ENCODE assay signal across 18 mouse cellular contexts in genomic region chr6:90544433-90544832, GRCm38 (mm10). TPM values are rescaled to one million over a fixed set of nuclear protein-coding genes. Genes with fewer than 3 reads are reported as not detected.
DNase-seq lines count a peak whose midpoint lies in the region; ATAC-seq and TF ChIP-seq lines count a peak whose summit lies in the region.
"Had no signal": no experiment of that assay in that cellular context is flagged by ENCODE, and none has a peak within 500 bp of the region (broad histone marks: within the 10 kb centered on the region; RNA-seq: fewer than 3 reads in every experiment).

No protein-coding gene starts in this region.

- no peaks in the 10 kb centered on the region for H3K36me3 ChIP-seq in liver, postnatal 0 days (replicated peaks; ENCODE audit: insufficient read depth, low read length)
- no peaks in the 10 kb centered on the region for H3K36me3 ChIP-seq in liver, embryonic 11.5 days (ENCODE audit: control insufficient read depth, insufficient read depth, low read length)
- no peaks in the 10 kb centered on the region for H3K36me3 ChIP-seq in intestine, embryonic 16.5 days (ENCODE audit: control insufficient read depth, insufficient read depth, low read length)
- H3K36me3 ChIP-seq: embryonic facial prominence, embryonic 10.5 days; hindbrain, embryonic 10.5 days; limb, embryonic 10.5 days; liver, embryonic 13.5 days; lung, embryonic 15.5 days; midbrain, embryonic 13.5 days; neural tube, embryonic 12.5 days had no signal

- peaks cover 9% of the 10 kb centered on the region; the same call in 1 of the 2 replicates for H3K4me1 ChIP-seq in liver, postnatal 0 days (ENCODE audit: insufficient read depth)
- H3K4me1 ChIP-seq in liver, embryonic 11.5 days (replicated peaks; ENCODE audit: control insufficient read depth, insufficient read depth, low read length), result no peaks in the 10 kb centered on the region
- peaks cover 7% of the 10 kb centered on the region; the same call in 1 of the 2 replicates for H3K4me1 ChIP-seq in intestine, embryonic 16.5 days (ENCODE audit: control insufficient read depth, insufficient read depth, low read length)
- H3K4me1 ChIP-seq: limb, embryonic 10.5 days; liver, embryonic 13.5 days; lung, embryonic 15.5 days; neural tube, embryonic 12.5 days had no signal

- 0 out of 2 replicates have a peak, but pooled peaks have one; percentile 16 for ATAC-seq in liver, postnatal 0 days
- no peak for ATAC-seq in liver, embryonic 11.5 days (replicated peaks; ENCODE audit: low FRiP score)
- peak; percentile 52 for ATAC-seq in intestine, embryonic 16.5 days
- ATAC-seq: midbrain, embryonic 13.5 days had no signal

- TF ChIP-seq EP300 in liver, postnatal 0 days (IDR thresholded peaks at IDR 0.05; ENCODE audit: low read depth), result no peak

- H3K9ac ChIP-seq in liver, postnatal 0 days (replicated peaks), result no peak overlapping the region
- no peak overlapping the region for H3K9ac ChIP-seq in liver, embryonic 11.5 days (ENCODE audit: low read depth, low read length)
- H3K9ac ChIP-seq in intestine, embryonic 16.5 days (ENCODE audit: low read depth, low read length), result no peak overlapping the region
- H3K9ac ChIP-seq: liver, embryonic 13.5 days; lung, embryonic 15.5 days; midbrain, embryonic 13.5 days; neural tube, embryonic 12.5 days had no signal

- WGBS in liver, postnatal 0 days (ENCODE audit: insufficient replicate concordance), result 42% methylated on average over 2 of the region's 2 CpGs
- 51% methylated on average over 2 of the region's 2 CpGs for WGBS in liver, embryonic 11.5 days
- 51% methylated on average over 2 of the region's 2 CpGs for WGBS in intestine, embryonic 16.5 days

- DNase-seq in heart, adult 8-10 months (ENCODE audit: low spot score), result peak; percentile 45
- DNase-seq in heart, postnatal 25 days (ENCODE audit: low spot score), result no peak
- DNase-seq in liver, postnatal 0 days, result no peak
- no peak for DNase-seq in liver, embryonic 11.5 days (ENCODE audit: low spot score)
- DNase-seq in right cerebral cortex, postnatal 36 days (ENCODE audit: low spot score in 2 of 2), result no peak
- no peak for DNase-seq in layer of hippocampus, adult 11-12 months (ENCODE audit: low spot score)
- DNase-seq: cerebellum, adult 8-10 months; liver, embryonic 13.5 days; right cerebral cortex, adult 18-20 months; thymus, postnatal 14 days had no signal

- H3K27ac ChIP-seq in liver, postnatal 0 days (ENCODE audit: low read depth), result no peak overlapping the region
- H3K27ac ChIP-seq in liver, embryonic 11.5 days (ENCODE audit: low read depth, low read length), result no peak overlapping the region
- no peak overlapping the region for H3K27ac ChIP-seq in intestine, embryonic 16.5 days (ENCODE audit: low read length)
- H3K27ac ChIP-seq: embryonic facial prominence, embryonic 10.5 days; hindbrain, embryonic 10.5 days; limb, embryonic 10.5 days; liver, embryonic 13.5 days; lung, embryonic 15.5 days; macrophage; midbrain, embryonic 13.5 days; neural tube, embryonic 12.5 days had no signal

- H3K4me2 ChIP-seq in liver, postnatal 0 days (ENCODE audit: low read depth, low read length), result no peak overlapping the region
- H3K4me2 ChIP-seq in liver, embryonic 11.5 days, result no peak overlapping the region
- no peak overlapping the region for H3K4me2 ChIP-seq in intestine, embryonic 16.5 days (ENCODE audit: low read depth, low read length)
- H3K4me2 ChIP-seq: liver, embryonic 13.5 days; lung, embryonic 15.5 days; midbrain, embryonic 13.5 days; neural tube, embryonic 12.5 days had no signal

- H3K4me3 ChIP-seq in liver, postnatal 0 days (ENCODE audit: low read depth, low read length), result no peak overlapping the region
- H3K4me3 ChIP-seq in liver, embryonic 11.5 days (ENCODE audit: low read depth, low read length), result no peak overlapping the region
- no peak overlapping the region for H3K4me3 ChIP-seq in intestine, embryonic 16.5 days (ENCODE audit: low read length)
- H3K4me3 ChIP-seq: embryonic facial prominence, embryonic 10.5 days; hindbrain, embryonic 10.5 days; limb, embryonic 10.5 days; liver, embryonic 13.5 days; lung, embryonic 15.5 days; midbrain, embryonic 13.5 days; neural tube, embryonic 12.5 days had no signal

- intact Hi-C loops in heart, postnatal 25 days (cut with DNase I), result no loop called here

- H3K27me3 ChIP-seq in liver, postnatal 0 days (ENCODE audit: insufficient read depth, low read length), result no peaks in the 10 kb centered on the region
- 0 out of 2 replicates have a peak, but pooled peaks cover 4% of the 10 kb centered on the region for H3K27me3 ChIP-seq in liver, embryonic 11.5 days (replicated peaks; ENCODE audit: control insufficient read depth, insufficient read depth, low read length)
- peaks cover 3% of the 10 kb centered on the region; the same call in 1 of the 2 replicates for H3K27me3 ChIP-seq in intestine, embryonic 16.5 days (replicated peaks; ENCODE audit: control insufficient read depth, insufficient read depth, low read length)
- H3K27me3 ChIP-seq: liver, embryonic 13.5 days; lung, embryonic 15.5 days; midbrain, embryonic 13.5 days; neural tube, embryonic 12.5 days had no signal

- no peak for TF ChIP-seq CTCF in liver, postnatal 0 days (IDR thresholded peaks at IDR 0.05; ENCODE audit: low read depth)

- H3K9me3 ChIP-seq in liver, postnatal 0 days (ENCODE audit: low read length), result no peaks in the 10 kb centered on the region
- H3K9me3 ChIP-seq in liver, embryonic 11.5 days (ENCODE audit: control insufficient read depth, low read length), result no peaks in the 10 kb centered on the region
- no peaks in the 10 kb centered on the region for H3K9me3 ChIP-seq in intestine, embryonic 16.5 days (ENCODE audit: control insufficient read depth, low read length)
- H3K9me3 ChIP-seq: embryonic facial prominence, embryonic 10.5 days; hindbrain, embryonic 10.5 days; limb, embryonic 10.5 days; liver, embryonic 13.5 days; lung, embryonic 15.5 days; midbrain, embryonic 13.5 days; neural tube, embryonic 12.5 days had no signal

RNA-seq across cellular contexts. Expression of gene Aldh1l1, which starts 58.2 kb away (rescaled TPM):
- 1 to 10 TPM; 1.8 to 5.1 (median 3.7) TPM for total RNA-seq in heart, adult 8-10 months (2022)
- total RNA-seq in heart, postnatal 25 days (2021), result 1 to 10 TPM; 1.5 to 2.3 TPM
- 104 and 114 TPM in 2 replicates for polyA plus RNA-seq in liver, postnatal 0 days (2015; fragmentation: Nextera tagmentation; extraction: Ambion mirVana)
- 6.5 and 6.6 TPM in 2 replicates for polyA plus RNA-seq in liver, embryonic 11.5 days (2014; fragmentation: Nextera tagmentation; extraction: Ambion mirVana)
- 27.4 and 32.7 TPM in 2 replicates for polyA plus RNA-seq in intestine, embryonic 16.5 days (2015; fragmentation: Nextera tagmentation; extraction: Ambion mirVana)
